Mouse (Mus musculus) megakaryocyte-erythroid progenitor cell, adult 5-6 weeks (primary cell): Measurements from ENCODE around the gene Kazald1. TPM values are rescaled to one million over a fixed set of nuclear protein-coding genes. Genes with fewer than 3 reads are reported as not detected.

Experiments
- ATAC-seq: replicated peaks from 2 replicates; pipeline ENCODE4 v1.8.0; 2016; ENCODE audit warnings: mild to moderate bottlenecking, inconsistent platforms; ENCODE audit not compliant: severe bottlenecking, poor library complexity, low FRiP score, low TSS enrichment
- total RNA-seq, 2 experiments: library from RNA; stranded (forward) in 1 of 2; stranded (reverse) in 1 of 2; fragments of 200-1000, 215-1000 nt in 1 of 2; fragments of >200 nt in 1 of 2; fragmentation: Nextera tagmentation in 1 of 2; gene quantifications; 2 replicates each; pipeline ENCODE4 v1.2.3; 2014 to 2017

Gene Kazald1
- total RNA-seq, 2 experiments from 2014 or later: 1.2 to 1.7 TPM

DNA sequence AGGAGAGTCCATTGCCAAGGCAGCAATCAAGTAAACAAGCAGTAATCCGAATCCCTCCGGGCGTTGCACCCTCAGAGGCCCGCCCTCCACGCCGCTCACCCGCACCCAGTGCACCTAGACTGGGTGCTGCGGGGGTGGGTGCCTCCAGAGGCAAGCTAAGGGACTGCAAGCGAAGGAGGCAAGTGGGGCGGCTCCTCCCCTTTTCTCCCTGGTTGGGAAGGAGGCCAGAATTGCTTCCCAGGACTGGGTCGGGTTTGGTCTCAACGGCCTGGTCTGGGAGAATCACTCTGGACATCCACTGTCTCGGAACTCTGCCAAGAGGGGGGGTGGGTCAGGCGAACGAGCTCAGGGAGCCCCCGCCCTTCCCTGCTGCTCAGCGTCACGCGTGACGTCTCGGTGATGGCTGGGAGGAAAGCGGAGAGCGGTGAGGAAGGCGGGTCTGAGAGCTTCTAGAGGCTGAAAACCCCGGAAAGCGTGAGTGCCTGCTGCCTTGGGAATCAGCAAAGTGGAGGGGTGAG lies 27.6 kb upstream of the Kazald1 start, which contains the start of gene Sfxn3:
TSS of gene Sfxn3 (plus strand) at position 87 of the 518 bp plus-strand sequence.
- peak; percentile 85 for ATAC-seq

DNA sequence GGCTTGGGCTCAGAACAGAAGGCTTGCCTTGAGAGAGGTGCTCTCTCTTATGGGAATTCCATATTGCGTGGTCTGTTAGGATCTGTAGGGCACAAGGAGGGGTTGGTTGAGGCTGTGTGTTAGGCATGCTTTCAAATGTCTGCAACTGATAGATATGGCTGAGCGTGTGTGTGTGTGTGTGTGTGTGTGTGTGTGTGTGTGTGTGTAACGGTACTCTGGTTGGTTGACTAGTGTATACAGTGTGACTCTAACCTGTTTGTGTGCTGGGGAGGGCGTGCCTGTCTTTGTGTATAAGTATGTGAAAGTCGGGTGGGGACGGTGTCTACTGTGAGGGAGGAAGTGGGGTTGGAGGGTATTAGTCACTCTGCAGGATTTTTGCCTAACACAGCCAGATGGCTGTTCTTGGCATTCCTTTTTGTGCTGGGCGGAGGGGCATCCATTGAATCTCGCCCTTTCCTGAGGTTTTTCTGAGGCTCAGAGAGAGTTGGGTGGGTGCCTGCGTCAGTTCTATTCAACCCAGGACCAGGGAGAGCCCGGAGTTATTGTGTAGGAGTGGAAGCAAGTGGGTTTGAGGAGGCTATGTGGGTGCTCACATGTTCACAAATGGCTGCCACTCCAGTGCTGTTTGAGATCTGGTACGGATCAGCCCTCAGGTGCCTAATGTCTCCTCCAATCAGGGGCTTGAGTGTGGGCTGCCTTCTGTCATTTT lies 27.0 kb upstream of the Kazald1 start:
- peak; percentile 65 for ATAC-seq

DNA sequence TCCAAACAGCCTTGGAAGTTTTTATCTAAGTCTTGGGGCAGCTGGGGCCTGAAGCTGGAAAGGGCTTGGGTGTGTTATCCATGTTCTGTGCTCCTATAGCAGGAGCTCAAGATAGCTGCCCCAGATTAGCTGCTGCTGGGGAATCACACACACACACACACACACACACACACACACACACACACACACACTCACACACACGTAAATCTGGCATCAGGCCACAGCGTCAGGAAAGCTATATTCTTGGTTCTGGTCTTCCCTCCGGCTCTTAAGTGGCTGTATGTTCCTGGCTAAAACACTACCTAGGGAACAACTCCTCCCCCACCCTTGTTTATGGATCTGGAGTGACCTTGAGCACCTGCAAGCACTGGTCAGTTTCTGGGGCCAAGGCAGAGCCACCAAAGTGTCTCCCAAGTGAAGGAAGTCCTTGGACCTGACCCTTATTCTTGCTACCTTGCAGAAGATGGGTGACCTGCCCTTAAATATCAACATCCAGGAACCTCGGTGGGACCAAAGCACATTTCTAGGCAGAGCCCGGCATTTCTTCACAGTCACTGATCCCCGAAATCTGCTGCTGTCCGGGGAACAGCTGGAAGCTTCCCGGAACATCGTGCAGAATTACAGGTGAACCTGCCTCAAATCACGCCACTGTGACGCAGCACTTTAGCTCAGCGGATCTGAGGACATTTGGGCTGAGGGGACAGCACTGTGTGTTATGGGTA lies 26.2 kb upstream of the Kazald1 start:
- no peak for ATAC-seq

DNA sequence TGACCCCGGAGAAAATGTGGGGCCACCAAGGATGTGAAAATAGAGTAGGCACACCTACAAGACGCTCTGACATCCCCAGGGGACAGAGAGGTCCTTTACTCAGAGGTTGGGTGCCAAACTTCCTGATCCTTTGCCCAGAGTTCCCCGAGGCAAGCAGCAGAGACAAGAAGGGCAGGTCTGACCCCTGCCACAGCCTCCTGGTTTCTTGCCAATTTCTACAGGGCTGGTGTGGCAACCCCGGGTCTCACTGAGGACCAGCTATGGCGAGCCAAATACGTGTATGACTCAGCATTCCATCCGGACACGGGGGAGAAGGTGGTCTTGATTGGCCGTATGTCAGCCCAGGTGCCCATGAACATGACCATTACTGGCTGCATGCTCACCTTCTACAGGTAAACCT lies 25.5 kb upstream of the Kazald1 start:
- ATAC-seq: no peak

DNA sequence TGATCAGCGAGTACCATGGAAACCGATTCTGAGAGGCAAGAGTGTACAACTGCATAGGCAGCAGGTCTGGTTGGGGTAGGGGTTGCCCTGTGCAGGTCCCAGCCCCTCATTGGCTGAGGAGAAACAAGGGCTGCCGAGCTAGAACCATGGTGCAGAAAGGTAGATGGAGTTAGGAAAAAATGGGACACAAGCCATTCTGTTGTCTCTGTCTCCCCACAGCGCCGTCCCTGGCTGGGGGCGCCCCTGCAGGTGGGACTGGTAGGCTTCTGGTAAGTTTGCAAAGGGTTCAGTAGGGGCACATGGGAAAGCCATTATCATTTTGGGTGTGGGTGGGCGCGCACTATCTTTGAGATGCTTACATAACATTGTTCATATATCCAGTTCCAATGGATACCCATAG lies 21.6 kb upstream of the Kazald1 start:
- no peak for ATAC-seq

DNA sequence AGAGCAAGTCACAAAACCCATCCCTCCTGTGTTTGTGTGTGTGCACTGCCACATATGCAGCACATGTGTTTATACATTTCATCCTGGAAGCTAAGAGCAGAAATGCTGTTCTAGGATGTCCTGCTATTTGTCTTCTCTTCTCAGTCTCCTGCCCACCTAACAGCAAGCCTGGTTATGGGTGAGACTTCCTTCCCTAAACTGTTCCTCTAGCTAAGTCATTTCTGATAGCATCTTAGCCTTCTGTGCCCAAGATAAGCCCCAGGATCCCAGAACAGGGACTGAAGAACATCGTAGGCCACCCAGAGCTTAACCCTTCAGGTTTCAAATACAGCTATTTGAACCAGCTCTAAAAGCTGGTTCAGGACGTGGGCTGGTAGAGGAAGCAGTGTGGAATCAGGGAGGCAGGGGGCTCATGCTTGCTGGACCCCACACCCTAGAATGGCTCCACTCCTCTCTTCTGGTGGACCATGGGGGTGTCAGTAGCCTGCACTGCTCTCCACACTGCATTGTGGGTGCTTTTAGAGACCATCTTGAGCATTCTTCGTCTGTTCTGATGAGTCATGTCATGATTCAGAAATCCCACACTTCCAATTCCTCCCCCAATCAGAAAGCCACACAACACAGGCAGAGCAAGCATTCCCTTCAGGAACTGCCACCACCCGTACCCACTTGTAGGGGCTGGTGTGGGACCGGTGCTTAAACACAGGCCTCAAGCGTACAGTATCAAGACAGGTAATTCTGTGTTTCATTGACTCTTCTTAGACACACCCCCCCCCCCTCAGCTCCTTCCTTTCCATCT lies 19.9 kb upstream of the Kazald1 start:
- no peak for ATAC-seq

DNA sequence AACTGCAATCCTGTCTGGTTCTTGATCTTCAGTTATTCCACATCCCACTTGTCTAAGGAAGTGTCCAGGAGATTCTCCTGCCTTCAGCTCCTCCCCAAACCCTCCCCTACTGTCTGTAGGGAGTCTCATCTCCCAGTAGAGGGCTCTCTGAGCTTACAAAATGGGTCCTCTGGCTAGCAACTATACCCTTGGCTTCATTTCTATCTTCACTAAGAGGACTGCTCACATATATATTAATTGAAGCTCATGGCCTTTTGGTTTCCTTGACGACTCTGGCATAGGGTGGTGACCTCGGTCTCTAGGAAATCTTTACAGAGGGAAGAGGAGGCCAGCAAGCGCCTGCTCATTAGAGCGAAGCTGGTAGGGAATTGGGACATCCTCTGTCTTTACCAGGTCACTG lies 18.7 kb upstream of the Kazald1 start:
- peak; percentile 49; the same call in 1 of the 2 replicates for ATAC-seq

DNA sequence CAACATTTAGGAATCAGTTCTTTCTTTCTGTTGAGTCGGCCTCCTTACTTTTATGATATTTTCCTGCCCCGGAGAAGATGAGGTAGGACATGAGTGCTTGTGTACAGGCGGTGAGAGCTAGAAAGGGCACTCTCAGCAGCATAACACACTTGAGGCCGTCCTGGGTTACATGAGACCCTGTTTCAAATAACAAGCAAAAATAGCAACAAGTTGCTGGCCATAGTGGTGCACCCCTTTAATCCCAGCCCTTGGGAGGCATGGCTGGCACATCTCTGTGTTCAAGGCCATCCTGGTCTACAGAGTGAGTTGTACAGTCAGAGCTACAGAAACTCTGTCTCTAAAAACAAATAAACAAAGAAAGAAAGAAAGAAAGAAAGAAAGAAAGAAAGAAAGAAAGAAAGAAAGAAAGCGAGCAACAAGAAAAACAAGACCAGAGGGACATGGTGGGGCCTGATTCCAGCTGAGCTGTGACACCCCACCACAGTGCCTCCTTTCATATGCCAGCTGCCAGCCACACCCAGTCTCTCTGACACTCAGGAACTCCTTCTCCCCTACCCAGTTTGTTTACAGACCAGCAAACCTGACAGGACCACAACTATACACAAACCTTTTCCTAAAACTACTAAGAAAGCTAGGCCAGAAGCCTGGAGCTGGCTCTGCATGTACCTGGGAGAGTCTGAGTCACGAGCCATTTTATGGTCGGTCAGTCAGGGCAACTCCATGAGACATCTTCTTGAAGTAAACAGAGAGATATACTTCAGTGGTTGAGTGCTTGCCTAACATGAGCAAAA lies 17.9 kb upstream of the Kazald1 start:
- no peak for ATAC-seq

DNA sequence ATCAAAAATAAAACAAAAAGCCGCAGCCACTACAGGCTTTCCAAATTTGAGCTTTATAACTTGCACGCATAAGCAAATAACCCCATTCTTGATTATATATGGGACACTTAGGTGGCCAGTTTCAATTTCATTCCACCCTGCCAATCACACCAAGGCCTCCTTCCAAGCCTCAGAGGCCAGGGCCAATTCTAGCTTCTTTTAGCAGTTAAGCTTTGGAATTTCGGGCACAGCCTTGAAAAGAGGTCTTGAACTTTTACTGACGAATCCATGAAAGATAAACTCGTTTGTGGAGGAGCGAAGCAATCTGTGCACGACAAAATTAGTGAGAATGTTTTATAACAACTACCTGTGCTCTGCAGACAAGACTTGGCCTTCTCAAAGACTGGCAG lies 17.3 kb upstream of the Kazald1 start:
- ATAC-seq: no peak

DNA sequence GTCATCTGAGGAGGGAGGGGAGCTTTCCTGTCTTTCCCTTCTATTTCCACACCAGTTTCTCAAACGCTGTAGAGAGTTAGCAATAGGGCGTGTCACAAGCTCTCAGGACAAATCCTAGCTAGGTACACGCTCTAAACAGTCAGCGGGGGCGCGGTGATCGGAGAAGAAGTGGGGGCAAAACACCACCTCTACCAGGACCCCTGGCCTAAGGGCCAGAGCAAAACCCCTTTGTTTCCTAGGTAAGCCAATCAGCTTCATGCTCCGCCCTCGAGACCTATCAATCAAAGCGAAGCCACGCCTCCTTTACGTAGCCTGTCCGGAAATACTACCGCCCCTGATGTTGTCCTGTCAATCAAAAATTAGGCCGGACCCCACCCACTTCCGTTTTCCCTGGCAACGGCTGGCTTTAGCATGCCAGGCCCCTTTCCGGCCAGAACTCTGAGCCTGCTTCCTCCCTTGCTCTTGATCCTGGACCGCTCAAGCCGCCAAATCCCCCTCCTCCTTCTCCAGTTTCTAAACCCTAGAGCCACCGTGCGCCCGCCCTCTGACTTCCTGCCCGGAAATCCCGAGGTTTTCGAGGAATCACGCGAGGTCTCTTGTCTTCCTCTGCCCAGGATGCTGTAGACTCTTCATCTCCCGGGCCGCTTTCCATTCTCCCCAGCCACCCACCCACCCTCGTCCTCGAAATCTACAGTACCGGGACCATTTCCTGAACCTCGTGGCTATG lies 16.8 kb upstream of the Kazald1 start:
- ATAC-seq: peak; percentile 88

DNA sequence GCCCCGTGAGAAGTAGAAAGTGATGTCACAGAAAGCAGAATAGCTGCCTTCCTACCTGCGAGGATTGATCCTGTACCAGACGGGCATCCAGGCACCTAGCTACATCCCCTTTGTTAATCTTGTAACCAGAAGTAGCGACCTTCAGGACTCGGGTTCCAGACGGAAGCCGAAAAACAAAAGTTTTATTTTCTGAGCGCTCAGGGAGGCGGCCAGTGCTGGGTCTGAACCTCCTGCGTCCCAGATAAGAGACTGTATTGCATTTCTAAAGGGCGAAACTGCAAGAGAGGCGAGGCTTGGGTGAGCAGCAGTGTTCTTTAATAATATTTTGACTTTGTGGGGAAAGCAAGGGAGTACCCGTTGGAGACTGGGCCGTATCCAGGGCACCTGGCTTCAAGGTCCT lies 16.2 kb upstream of the Kazald1 start:
- 0 out of 2 replicates have a peak, but pooled peaks have one; percentile 29 for ATAC-seq

DNA sequence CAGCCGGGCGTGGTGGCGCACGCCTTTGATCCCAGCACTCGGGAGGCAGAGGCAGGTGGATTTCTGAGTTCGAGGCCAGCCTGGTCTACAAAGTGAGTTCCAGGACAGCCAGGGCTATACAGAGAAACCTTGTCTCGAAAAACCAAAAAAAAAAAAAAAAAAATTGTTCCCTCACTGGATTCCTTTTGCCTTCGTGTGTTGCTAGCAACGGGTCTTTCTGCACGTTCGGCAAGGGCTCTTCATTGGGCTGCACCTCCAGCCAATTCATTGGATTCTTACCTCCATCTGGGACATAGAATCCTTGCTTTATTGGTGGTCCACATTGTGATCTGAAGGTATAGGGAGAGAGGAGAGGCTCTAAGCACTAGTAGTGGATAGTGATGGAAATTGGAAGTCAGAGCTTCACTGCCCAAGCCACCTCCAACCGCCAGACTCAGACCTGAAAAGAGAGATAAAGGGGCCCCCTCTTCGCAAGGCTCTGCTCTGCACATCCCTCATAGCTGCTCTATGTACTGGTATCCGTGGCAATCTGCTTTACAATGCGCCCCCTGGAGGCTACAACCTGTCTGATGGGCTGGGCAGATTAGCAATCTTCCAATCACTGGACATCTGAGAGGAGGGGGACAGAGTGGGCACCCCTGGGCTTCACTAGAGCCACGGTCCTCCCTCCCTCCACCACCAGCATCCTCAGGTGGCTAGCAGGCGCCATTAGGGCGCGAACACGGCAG lies 11.3 kb upstream of the Kazald1 start:
- peak; percentile 76 for ATAC-seq

DNA sequence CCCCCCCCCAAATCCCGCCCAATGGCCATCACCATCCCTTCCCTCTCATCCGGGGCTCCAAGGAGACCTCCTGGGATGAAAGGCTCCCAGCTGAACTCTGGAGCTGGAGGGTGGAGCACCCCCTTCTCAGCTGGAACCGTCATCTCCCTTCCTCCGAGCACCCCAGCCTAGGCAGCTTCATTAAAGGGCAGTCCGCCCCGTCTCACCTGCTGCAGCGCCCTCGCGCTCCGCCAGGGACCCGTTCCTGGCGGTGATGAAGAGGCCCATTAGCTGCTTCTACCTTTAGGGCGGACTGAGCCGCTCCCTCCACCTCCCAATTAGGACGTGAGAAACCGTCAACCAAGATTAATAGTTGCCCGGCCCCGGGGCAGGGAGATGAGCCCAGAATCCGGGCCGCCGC lies 9.8 kb upstream of the Kazald1 start:
- no peak for ATAC-seq

DNA sequence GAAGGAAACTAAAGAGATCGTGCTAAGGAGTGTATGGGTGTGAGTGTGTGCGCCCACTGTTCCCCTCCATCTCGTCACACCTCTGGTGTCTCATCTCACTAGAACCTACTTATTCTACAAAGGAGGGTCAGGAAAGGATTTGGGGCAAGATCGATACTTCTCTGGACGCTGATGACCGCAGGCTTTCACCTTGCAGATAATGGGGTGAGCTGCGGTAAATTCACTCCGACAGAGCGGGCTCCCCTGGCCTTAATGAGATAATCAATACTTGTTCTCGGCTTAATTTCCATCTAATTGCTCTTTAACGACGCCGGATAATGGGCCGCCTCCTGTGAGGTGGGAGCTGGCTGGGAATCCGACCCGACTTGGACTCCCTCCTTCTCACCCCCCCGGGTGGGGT lies 7.9 kb upstream of the Kazald1 start:
- ATAC-seq: no peak

DNA sequence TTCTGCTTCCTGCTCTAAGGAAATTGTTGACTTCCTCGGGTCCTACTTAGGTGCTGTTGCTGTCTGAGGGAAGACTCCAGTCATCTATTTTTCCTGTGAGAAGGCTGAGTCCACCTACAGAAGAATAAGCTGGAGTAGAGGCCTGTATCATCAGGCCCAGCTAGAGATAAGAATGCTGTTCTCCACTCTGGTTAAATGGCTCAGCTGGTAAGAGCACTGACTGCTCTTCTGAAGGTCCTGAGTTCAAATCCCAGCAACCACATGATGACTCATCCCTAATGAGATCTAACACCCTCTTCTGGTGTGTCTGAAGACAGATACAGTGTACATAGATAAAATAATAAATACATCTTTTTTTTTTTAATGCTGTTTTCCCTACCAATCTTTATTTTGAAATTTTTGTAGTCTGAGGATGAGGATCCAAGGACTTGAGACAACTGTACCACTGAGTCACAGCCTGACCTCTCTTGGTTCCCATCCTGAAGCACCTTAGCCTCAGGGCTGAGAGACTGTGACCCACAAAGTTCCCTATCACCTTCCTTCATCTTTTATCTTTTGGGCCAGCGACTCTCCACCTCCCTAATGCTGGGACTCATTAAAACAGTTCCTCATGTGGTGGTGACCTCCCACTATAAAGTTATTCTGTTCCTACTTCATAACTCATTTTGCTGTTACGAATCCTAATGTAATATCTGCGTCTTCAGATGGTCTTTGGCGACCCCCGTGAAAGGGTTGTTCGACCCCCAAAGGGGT lies 7.1 kb upstream of the Kazald1 start:
- 0 out of 2 replicates have a peak, but pooled peaks have one; percentile 36 for ATAC-seq

DNA sequence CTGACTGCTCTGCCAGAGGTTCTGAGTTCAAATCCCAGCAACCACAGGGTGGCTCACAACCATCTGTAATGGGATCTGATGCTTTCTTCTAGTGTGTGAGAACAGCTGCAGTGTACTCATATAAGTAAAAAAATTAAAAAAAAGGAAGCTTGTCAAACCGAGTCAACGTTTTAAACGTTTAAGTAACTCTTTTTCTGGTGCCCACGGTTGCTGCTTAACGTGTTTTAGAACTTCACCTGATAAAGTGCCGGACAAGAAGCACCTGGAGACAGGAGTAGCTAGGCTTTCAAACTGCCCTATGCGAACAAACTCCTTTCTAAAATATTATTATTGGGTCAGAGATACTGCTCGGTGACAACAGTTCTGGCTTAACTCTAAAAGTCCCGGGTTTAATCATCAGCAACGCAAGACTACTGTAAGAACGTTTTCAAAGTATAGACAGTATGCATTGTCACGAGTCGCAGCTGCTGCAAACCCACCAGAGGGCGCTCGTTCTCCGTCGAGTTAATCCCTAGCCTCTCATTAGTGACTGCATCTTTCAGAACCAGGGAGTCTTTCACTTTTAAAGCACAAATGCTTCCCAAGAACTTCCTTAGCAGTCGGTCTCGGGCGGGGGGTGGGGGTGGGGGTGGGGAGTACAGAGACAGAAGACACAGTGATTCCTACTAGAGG lies 1.0 kb upstream of the Kazald1 start:
- 0 out of 2 replicates have a peak, but pooled peaks have one; percentile 30 for ATAC-seq
